Mouse (Mus musculus): ENCODE data around the gene Klhdc8b. TPM values are rescaled to one million over a fixed set of nuclear protein-coding genes. Genes with fewer than 3 reads are reported as not detected.

Klhdc8b gene
- polyA plus RNA-seq, 1 experiment from 2014 or later: 26.8 TPM

- H3K36me3 ChIP-seq (ENCODE audit: control insufficient read depth, insufficient read depth, low read length): peaks cover 2% of the 10 kb centered on the region; the same call in 1 of the 2 replicates
- DNase-seq (ENCODE audit: low spot score): no peak
- peaks cover 31% of the 10 kb centered on the region for H3K4me1 ChIP-seq (replicated peaks; ENCODE audit: control insufficient read depth, insufficient read depth, low read length)
- no peak overlapping the region for H3K27ac ChIP-seq (ENCODE audit: low read depth, low read length)
- 80% methylated on average over 10 of the region's 10 CpGs for WGBS
- H3K4me3 ChIP-seq (ENCODE audit: low read depth, low read length): no peak overlapping the region
- no peak overlapping the region for H3K9ac ChIP-seq (ENCODE audit: low read depth, low read length)
- H3K4me2 ChIP-seq: no peak overlapping the region
- H3K27me3 ChIP-seq (replicated peaks; ENCODE audit: control insufficient read depth, insufficient read depth, low read length): no peaks in the 10 kb centered on the region
- no peaks in the 10 kb centered on the region for H3K9me3 ChIP-seq (ENCODE audit: control insufficient read depth, low read length)
- no peak for ATAC-seq (replicated peaks; ENCODE audit: low FRiP score)
Observed at GRCm38 (mm10) chr9:108456953-108457352, 4.4 kb downstream of the Klhdc8b start.

DNA sequence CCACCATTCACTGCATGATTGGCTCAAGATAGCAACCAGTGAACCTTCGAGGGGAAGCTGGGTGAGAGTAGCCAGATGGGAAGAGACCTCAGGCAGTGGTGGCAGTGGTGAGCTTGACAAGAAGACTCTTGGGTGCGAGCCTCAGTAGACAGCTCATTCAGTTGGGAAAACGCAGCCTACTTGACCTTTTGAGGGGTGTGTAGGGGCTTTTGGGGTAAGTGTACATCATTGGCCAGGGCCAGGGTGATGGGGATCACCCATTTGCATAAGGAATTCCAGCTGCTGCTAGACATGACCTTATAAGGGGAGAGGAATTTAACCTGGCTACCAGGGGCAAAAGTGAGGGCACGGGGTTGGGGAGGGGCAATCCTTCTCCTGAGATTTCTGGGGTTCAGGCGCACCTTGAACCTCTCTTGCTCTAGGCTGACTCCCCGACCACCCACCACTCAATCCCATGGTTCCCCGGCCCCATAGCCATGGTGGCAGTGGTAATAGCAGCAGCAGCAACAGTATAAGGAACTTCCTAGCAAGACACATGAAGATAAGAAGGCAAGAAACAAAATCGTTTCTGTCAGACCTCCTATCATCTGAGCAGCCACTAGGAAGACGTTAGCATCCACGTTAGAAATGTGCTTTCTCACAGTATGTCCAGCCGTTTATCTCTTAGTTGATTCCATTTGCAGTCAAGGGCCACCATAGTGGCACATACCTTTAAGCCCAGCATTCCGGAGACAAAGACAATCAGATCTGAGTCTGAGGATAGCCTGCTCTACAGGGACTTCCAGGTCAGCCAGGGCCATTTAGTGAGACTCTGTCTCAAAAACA, 5.4 kb downstream of the Klhdc8b start:
- DNase-seq (ENCODE audit: low spot score) (no peak), ATAC-seq (replicated peaks; ENCODE audit: low FRiP score) (no peak)
- Histone ChIP-seq H3K4me1 (replicated peaks; ENCODE audit: control insufficient read depth, insufficient read depth, low read length) (peaks cover 33% of the 10 kb centered on the region), H3K4me3 (ENCODE audit: low read depth, low read length) (no peak overlapping the region), H3K4me2 (no peak overlapping the region), H3K9ac (ENCODE audit: low read depth, low read length) (no peak overlapping the region; the same call in 1 of the 2 replicates), H3K27me3 (replicated peaks; ENCODE audit: control insufficient read depth, insufficient read depth, low read length) (no peaks in the 10 kb centered on the region), H3K36me3 (ENCODE audit: control insufficient read depth, insufficient read depth, low read length) (no peaks in the 10 kb centered on the region), H3K27ac (ENCODE audit: low read depth, low read length) (peak overlapping the region; percentile 35; the same call in 1 of the 2 replicates), H3K9me3 (ENCODE audit: control insufficient read depth, low read length) (no peaks in the 10 kb centered on the region)
- 52% methylated on average over 12 of the region's 12 CpGs for WGBS

DNA sequence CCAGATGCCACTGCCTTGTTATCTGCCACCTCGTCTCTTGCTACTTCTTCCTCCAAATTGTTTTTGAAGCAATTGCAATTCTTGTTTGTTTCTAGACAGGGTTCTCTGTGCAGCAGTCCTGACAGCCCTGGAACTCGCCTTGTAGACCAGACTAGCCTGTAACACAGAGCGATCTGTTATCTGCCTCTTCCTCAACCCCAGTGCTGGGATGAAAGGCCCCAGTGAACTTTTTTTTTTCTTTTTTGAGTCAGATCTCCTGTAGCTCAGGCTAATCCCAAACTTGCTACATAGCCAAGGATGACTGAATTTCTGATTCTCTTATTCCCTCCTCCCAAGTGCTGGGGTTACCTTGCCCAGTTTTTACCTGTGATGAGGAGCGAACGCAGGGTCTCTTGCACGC, 7.0 kb downstream of the Klhdc8b start:
- Histone ChIP-seq H3K4me1 (replicated peaks; ENCODE audit: control insufficient read depth, insufficient read depth, low read length) (peaks cover 46% of the 10 kb centered on the region), H3K4me2 (no peak overlapping the region), H3K36me3 (ENCODE audit: control insufficient read depth, insufficient read depth, low read length) (no peaks in the 10 kb centered on the region), H3K27me3 (replicated peaks; ENCODE audit: control insufficient read depth, insufficient read depth, low read length) (no peaks in the 10 kb centered on the region), H3K4me3 (ENCODE audit: low read depth, low read length) (no peak overlapping the region), H3K27ac (ENCODE audit: low read depth, low read length) (no peak overlapping the region), H3K9me3 (ENCODE audit: control insufficient read depth, low read length) (no peaks in the 10 kb centered on the region), H3K9ac (ENCODE audit: low read depth, low read length) (no peak overlapping the region)
- 72% methylated on average over 6 of the region's 6 CpGs for WGBS
- ATAC-seq (replicated peaks; ENCODE audit: low FRiP score) (no peak), DNase-seq (ENCODE audit: low spot score) (no peak)

- DNase-seq (ENCODE audit: low spot score): no peak
- Histone ChIP-seq H3K27ac (ENCODE audit: low read depth, low read length) (no peak overlapping the region), H3K36me3 (ENCODE audit: control insufficient read depth, insufficient read depth, low read length) (no peaks in the 10 kb centered on the region), H3K4me1 (replicated peaks; ENCODE audit: control insufficient read depth, insufficient read depth, low read length) (peaks cover 47% of the 10 kb centered on the region), H3K27me3 (replicated peaks; ENCODE audit: control insufficient read depth, insufficient read depth, low read length) (no peaks in the 10 kb centered on the region), H3K4me3 (ENCODE audit: low read depth, low read length) (no peak overlapping the region), H3K4me2 (peak overlapping the region; percentile 98; the same call in 1 of the 2 replicates), H3K9me3 (ENCODE audit: control insufficient read depth, low read length) (no peaks in the 10 kb centered on the region), H3K9ac (ENCODE audit: low read depth, low read length) (no peak overlapping the region)
- 81% methylated on average over 4 of the region's 4 CpGs for WGBS
- ATAC-seq (replicated peaks; ENCODE audit: low FRiP score): no peak
Observed at GRCm38 (mm10) chr9:108453458-108453857, 7.9 kb downstream of the Klhdc8b start.

GRCm38 (mm10) chr9:108452911-108453310, 8.5 kb downstream of the Klhdc8b start:
- Histone ChIP-seq H3K9me3 (ENCODE audit: control insufficient read depth, low read length) (no peaks in the 10 kb centered on the region), H3K36me3 (ENCODE audit: control insufficient read depth, insufficient read depth, low read length) (peaks cover under 1% of the 10 kb centered on the region; the same call in 1 of the 2 replicates), H3K4me2 (peak overlapping the region; percentile 98), H3K4me3 (ENCODE audit: low read depth, low read length) (peak overlapping the region; percentile 65), H3K4me1 (replicated peaks; ENCODE audit: control insufficient read depth, insufficient read depth, low read length) (peaks cover 47% of the 10 kb centered on the region), H3K27ac (ENCODE audit: low read depth, low read length) (peak overlapping the region; percentile 41; the same call in 1 of the 2 replicates), H3K9ac (ENCODE audit: low read depth, low read length) (peak overlapping the region; percentile 70; the same call in 1 of the 2 replicates), H3K27me3 (replicated peaks; ENCODE audit: control insufficient read depth, insufficient read depth, low read length) (no peaks in the 10 kb centered on the region)
- 44% methylated on average over 6 of the region's 6 CpGs for WGBS
- no peak for DNase-seq (ENCODE audit: low spot score)
- ATAC-seq (replicated peaks; ENCODE audit: low FRiP score): peak; percentile 12; the same call in 1 of the 2 replicates

DNA sequence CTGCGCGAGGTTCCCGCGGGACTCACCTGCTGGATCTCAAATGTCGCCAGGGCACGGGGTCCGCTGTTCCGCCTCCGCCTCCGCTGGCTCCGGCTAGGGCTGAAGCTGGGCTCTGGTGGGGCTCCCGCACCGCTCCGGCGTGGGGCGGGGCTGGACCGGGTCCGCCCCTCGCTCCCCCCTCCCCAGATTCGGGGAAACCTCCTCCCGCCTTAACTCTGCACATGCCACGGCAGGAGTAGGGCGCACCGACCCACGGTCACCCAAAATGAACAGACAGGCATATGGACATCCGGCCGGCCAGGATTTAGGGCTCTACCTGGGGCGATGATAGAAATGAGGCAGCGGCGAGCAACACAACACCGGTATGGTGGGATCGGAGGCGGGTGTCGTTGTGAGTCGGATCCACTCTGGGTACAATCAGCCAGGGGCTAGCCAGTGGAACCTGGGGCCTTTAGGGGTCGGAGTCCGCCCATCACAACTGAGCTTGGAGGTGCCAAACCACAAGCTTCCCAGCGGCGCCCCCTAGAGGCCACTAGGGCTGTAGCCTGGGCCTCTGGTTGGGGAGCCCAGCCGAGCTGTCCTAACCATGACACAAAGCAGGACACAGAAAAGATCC, 9.0 kb downstream of the Klhdc8b start:
- Histone ChIP-seq H3K27me3 (replicated peaks; ENCODE audit: control insufficient read depth, insufficient read depth, low read length) (no peaks in the 10 kb centered on the region), H3K27ac (ENCODE audit: low read depth, low read length) (peak overlapping the region; percentile 90), H3K36me3 (ENCODE audit: control insufficient read depth, insufficient read depth, low read length) (peaks cover 4% of the 10 kb centered on the region; the same call in 1 of the 2 replicates), H3K4me2 (peak overlapping the region; percentile 98), H3K4me1 (replicated peaks; ENCODE audit: control insufficient read depth, insufficient read depth, low read length) (peaks cover 47% of the 10 kb centered on the region), H3K9me3 (ENCODE audit: control insufficient read depth, low read length) (no peaks in the 10 kb centered on the region), H3K4me3 (ENCODE audit: low read depth, low read length) (peak overlapping the region; percentile 65), H3K9ac (ENCODE audit: low read depth, low read length) (peak overlapping the region; percentile 70)
- ATAC-seq (replicated peaks; ENCODE audit: low FRiP score) (peak; percentile 78), DNase-seq (ENCODE audit: low spot score) (peak; percentile 91)
- 1% methylated on average over 40 of the region's 40 CpGs for WGBS

DNA sequence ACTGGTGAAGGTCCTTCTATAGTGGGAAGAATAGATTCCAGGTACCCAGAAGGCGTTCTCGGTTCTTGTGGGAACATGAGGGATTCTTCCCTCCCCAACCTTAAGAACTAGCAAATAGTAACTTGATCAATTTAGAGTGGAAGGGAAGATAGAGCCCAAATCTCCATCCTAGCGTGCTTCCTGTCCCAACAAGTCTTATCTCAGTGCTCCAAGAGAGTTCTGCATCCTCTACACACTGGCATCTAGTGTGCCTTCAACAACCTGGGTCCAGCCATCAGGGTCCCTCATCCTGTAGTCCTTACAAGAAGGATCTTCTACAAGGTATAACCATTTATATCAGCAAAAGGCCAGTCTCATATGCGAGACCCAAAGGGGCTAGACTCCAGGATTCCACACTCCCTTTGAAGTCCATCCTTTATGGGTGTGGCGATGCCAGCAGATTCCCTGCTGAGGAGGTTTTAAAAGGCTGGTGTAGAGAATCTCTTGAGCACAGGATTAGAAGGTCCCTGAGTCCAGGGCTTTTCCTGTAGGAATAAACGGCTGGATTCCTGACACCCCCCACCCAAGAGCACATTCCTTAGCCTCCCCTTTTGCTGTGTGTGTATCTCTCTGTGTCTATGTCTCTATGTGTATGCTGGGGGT, 9.7 kb downstream of the Klhdc8b start:
- ATAC-seq (replicated peaks; ENCODE audit: low FRiP score) (no peak; the same call in 1 of the 2 replicates), DNase-seq (ENCODE audit: low spot score) (no peak)
- Histone ChIP-seq H3K4me3 (ENCODE audit: low read depth, low read length) (peak overlapping the region; percentile 65), H3K27ac (ENCODE audit: low read depth, low read length) (peak overlapping the region; percentile 90), H3K36me3 (ENCODE audit: control insufficient read depth, insufficient read depth, low read length) (peaks cover 4% of the 10 kb centered on the region; the same call in 1 of the 2 replicates), H3K4me1 (replicated peaks; ENCODE audit: control insufficient read depth, insufficient read depth, low read length) (peaks cover 47% of the 10 kb centered on the region), H3K4me2 (peak overlapping the region; percentile 98), H3K9me3 (ENCODE audit: control insufficient read depth, low read length) (no peaks in the 10 kb centered on the region), H3K27me3 (replicated peaks; ENCODE audit: control insufficient read depth, insufficient read depth, low read length) (no peaks in the 10 kb centered on the region), H3K9ac (ENCODE audit: low read depth, low read length) (peak overlapping the region; percentile 70)
- 47% methylated on average over 6 of the region's 6 CpGs for WGBS

DNA sequence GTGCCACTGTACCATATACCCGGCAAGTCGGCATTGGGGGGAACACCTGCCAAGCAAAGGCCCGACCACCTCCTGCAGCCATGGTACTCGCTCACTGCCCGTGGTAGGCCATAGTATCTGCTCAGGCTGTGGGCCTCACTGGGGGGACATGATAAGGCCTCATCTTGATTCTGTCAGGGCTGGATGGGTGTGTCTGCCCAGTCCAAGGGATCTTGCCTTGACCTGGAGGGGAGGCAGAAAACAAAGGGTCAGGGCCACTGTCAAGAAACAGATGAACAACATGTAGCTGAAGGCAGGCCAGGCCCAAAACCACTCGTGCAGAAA, 10.2 kb downstream of the Klhdc8b start:
- H3K4me2 ChIP-seq: peak overlapping the region; percentile 98
- H3K4me3 ChIP-seq (ENCODE audit: low read depth, low read length): peak overlapping the region; percentile 65
- peaks cover 4% of the 10 kb centered on the region; the same call in 1 of the 2 replicates for H3K36me3 ChIP-seq (ENCODE audit: control insufficient read depth, insufficient read depth, low read length)
- H3K27me3 ChIP-seq (replicated peaks; ENCODE audit: control insufficient read depth, insufficient read depth, low read length): no peaks in the 10 kb centered on the region
- DNase-seq (ENCODE audit: low spot score) (peak; percentile 45), ATAC-seq (replicated peaks; ENCODE audit: low FRiP score) (peak; percentile 66)
- no peaks in the 10 kb centered on the region for H3K9me3 ChIP-seq (ENCODE audit: control insufficient read depth, low read length)
- 47% methylated on average over 6 of the region's 6 CpGs for WGBS
- peaks cover 46% of the 10 kb centered on the region for H3K4me1 ChIP-seq (replicated peaks; ENCODE audit: control insufficient read depth, insufficient read depth, low read length)
- peak overlapping the region; percentile 70 for H3K9ac ChIP-seq (ENCODE audit: low read depth, low read length)
- peak overlapping the region; percentile 90 for H3K27ac ChIP-seq (ENCODE audit: low read depth, low read length)
